ENCODE assay signal across 12 mouse cellular contexts in the genomic region with DNA sequence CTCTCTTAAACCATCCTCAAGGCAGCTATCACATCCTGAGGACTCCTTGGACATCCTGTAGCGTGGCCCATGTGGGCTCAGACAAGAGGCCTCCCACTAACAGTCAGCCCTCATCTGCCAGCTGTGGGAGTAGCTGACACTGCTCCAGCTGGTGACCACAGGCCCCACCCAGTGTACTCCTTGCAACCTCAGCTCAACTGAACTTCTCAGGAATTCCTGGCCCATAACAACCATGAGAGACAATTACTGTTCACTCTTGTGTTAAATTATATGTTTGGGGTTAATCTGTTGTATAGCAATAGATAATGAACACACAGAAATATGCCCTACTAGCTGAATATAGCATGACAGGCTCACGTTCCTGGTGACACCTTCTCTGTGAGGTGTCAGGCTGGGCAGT.
DNase-seq lines count a peak whose midpoint lies in the region; ATAC-seq and TF ChIP-seq lines count a peak whose summit lies in the region.
"Had no signal": no experiment of that assay in that cellular context is flagged by ENCODE, and none has a peak within 500 bp of the region (broad histone marks: within the 10 kb centered on the region; RNA-seq: fewer than 3 reads in every experiment).

No protein-coding gene starts in this region.

- H3K27me3 ChIP-seq in intestine, embryonic 16.5 days (replicated peaks; ENCODE audit: control insufficient read depth, insufficient read depth, low read length): no peaks in the 10 kb centered on the region
- H3K27me3 ChIP-seq in intestine, embryonic 15.5 days (replicated peaks): no peaks in the 10 kb centered on the region
- H3K27me3 ChIP-seq: limb, embryonic 15.5 days; lung, embryonic 15.5 days; midbrain, embryonic 15.5 days; stomach, embryonic 15.5 days had no signal

- no peak overlapping the region for H3K4me2 ChIP-seq in intestine, embryonic 16.5 days (ENCODE audit: low read depth, low read length)
- H3K4me2 ChIP-seq in intestine, embryonic 15.5 days (replicated peaks): no peak overlapping the region
- H3K4me2 ChIP-seq: limb, embryonic 15.5 days; lung, embryonic 15.5 days; midbrain, embryonic 15.5 days; stomach, embryonic 15.5 days had no signal

- ATAC-seq in intestine, embryonic 16.5 days: 0 out of 2 replicates have a peak, but pooled peaks have one; percentile 29
- ATAC-seq in intestine, embryonic 15.5 days: no peak
- ATAC-seq: midbrain, embryonic 15.5 days had no signal

- DNase-seq in lung, postnatal 36 days: peak; percentile 28
- no peak for DNase-seq in lung, adult 2 months
- peak; percentile 54 for DNase-seq in NIH3T3 (ENCODE audit: low read depth)
- DNase-seq in retina, embryonic 14.5 days (ENCODE audit: low spot score): peak; percentile 74
- no peak for DNase-seq in urinary bladder, postnatal 25 days (ENCODE audit: low spot score)
- DNase-seq: cerebellum, adult 18-20 months had no signal

- H3K9ac ChIP-seq in intestine, embryonic 16.5 days (ENCODE audit: low read depth, low read length): no peak overlapping the region
- no peak overlapping the region for H3K9ac ChIP-seq in intestine, embryonic 15.5 days
- H3K9ac ChIP-seq: limb, embryonic 15.5 days; lung, embryonic 15.5 days; midbrain, embryonic 15.5 days; stomach, embryonic 15.5 days had no signal

- no peak overlapping the region for H3K27ac ChIP-seq in intestine, embryonic 16.5 days (ENCODE audit: low read length)
- H3K27ac ChIP-seq in intestine, embryonic 15.5 days: no peak overlapping the region
- H3K27ac ChIP-seq: limb, embryonic 15.5 days; lung, embryonic 15.5 days; midbrain, embryonic 15.5 days; stomach, embryonic 15.5 days had no signal

- H3K4me3 ChIP-seq in intestine, embryonic 16.5 days (ENCODE audit: low read length): no peak overlapping the region
- no peak overlapping the region for H3K4me3 ChIP-seq in intestine, embryonic 15.5 days (replicated peaks)
- H3K4me3 ChIP-seq in lung, adult 2 months (replicated peaks; ENCODE audit: extremely low read depth, low read depth, low read length): no peak overlapping the region
- H3K4me3 ChIP-seq: limb, embryonic 15.5 days; lung, embryonic 15.5 days; midbrain, embryonic 15.5 days; stomach, embryonic 15.5 days had no signal

- peaks cover 17% of the 10 kb centered on the region; the same call in 1 of the 2 replicates for H3K4me1 ChIP-seq in intestine, embryonic 16.5 days (ENCODE audit: control insufficient read depth, insufficient read depth, low read length)
- H3K4me1 ChIP-seq in intestine, embryonic 15.5 days (replicated peaks): peaks cover 13% of the 10 kb centered on the region; the same call in 1 of the 2 replicates
- H3K4me1 ChIP-seq in lung, adult 2 months (ENCODE audit: control insufficient read depth, insufficient read depth, low read length): no peaks in the 10 kb centered on the region; the same call in 1 of the 2 replicates

- WGBS in intestine, embryonic 16.5 days: 83% methylated on average over 2 of the region's 2 CpGs
- WGBS in intestine, embryonic 15.5 days: 73% methylated on average over 2 of the region's 2 CpGs
- 86% methylated on average over 2 of the region's 2 CpGs for WGBS in lung, adult 2 months

- no peaks in the 10 kb centered on the region for H3K9me3 ChIP-seq in intestine, embryonic 16.5 days (ENCODE audit: control insufficient read depth, low read length)
- H3K9me3 ChIP-seq in intestine, embryonic 15.5 days: no peaks in the 10 kb centered on the region
- H3K9me3 ChIP-seq: limb, embryonic 15.5 days; lung, embryonic 15.5 days; midbrain, embryonic 15.5 days; stomach, embryonic 15.5 days had no signal

- H3K36me3 ChIP-seq in intestine, embryonic 16.5 days (ENCODE audit: control insufficient read depth, insufficient read depth, low read length): no peaks in the 10 kb centered on the region
- H3K36me3 ChIP-seq in intestine, embryonic 15.5 days: no peaks in the 10 kb centered on the region
- H3K36me3 ChIP-seq: limb, embryonic 15.5 days; lung, embryonic 15.5 days; midbrain, embryonic 15.5 days; stomach, embryonic 15.5 days had no signal

- TF ChIP-seq POLR2A in lung, adult 2 months (IDR thresholded peaks at IDR 0.05; ENCODE audit: borderline replicate concordance, extremely low read depth, low read depth, low read length): no peak

- TF ChIP-seq CTCF in lung, adult 2 months (IDR thresholded peaks at IDR 0.05; ENCODE audit: insufficient read depth, low read length): no peak

Comparison
In these comparisons a context has a peak if more than half of its experiments do, and no peak if none do; other contexts are left out.
1. DNase-seq: peak in lung, postnatal 36 days (single experiment), NIH3T3 (single experiment) and retina, embryonic 14.5 days (single experiment); none in lung, adult 2 months (single experiment) and urinary bladder, postnatal 25 days (single experiment).